Mouse (Mus musculus) induced T-regulatory cell, adult 2 months (primary cell): ENCODE measurements at regions not wholly inside any gene's neighbourhood (a gene's known extent, or its start where the extent isn't known, plus 50 kb on each side); places are given as distances from the start of the nearest gene placed in this dataset.
"Not testable (repeated sequence)": the region's sequence is repeated elsewhere in the genome, so short reads cannot be mapped to it uniquely, and the experiment has no call there.

Experiments used
- DNase-seq: peaks from one replicate; pipeline ENCODE4 v3.0.0-alpha.2; 2012; ENCODE audit warnings: low read depth

- peak; percentile 28 for DNase-seq
These were observed 200.9 kb downstream of the Faxc start for GRCm38 (mm10) chr4:22131751-22132736.

GRCm38 (mm10) chr4:22133547-22134495 is 202.7 kb downstream of the Faxc start:
- no peak for DNase-seq

- no peak for DNase-seq
These were observed 209.0 kb downstream of the Faxc start for GRCm38 (mm10) chr4:22140122-22140521.

GRCm38 (mm10) chr4:22143546-22143945 is 212.4 kb downstream of the Faxc start:
- no peak for DNase-seq

- not testable (repeated sequence) for DNase-seq
These were observed 212.5 kb upstream of the Fbxl4 start for GRCm38 (mm10) chr4:22144834-22145233.

- DNase-seq = no peak
These were observed 210.5 kb upstream of the Fbxl4 start for GRCm38 (mm10) chr4:22146648-22147409.

GRCm38 (mm10) chr4:22151899-22152493 is 205.3 kb upstream of the Fbxl4 start:
- no peak for DNase-seq

GRCm38 (mm10) chr4:22152971-22153544 is 204.3 kb upstream of the Fbxl4 start:
- DNase-seq = no peak

- no peak for DNase-seq
These were observed 203.7 kb upstream of the Fbxl4 start for GRCm38 (mm10) chr4:22153620-22154019.

GRCm38 (mm10) chr4:22186422-22186821 is 170.9 kb upstream of the Fbxl4 start:
- DNase-seq = no peak

GRCm38 (mm10) chr4:22188141-22189006 is 169.0 kb upstream of the Fbxl4 start:
- no peak for DNase-seq

GRCm38 (mm10) chr4:22196501-22196900 is 160.8 kb upstream of the Fbxl4 start:
- DNase-seq = no peak

- no peak for DNase-seq
These were observed 148.8 kb upstream of the Fbxl4 start for GRCm38 (mm10) chr4:22208531-22208930.

GRCm38 (mm10) chr4:22237640-22238039 is 119.7 kb upstream of the Fbxl4 start:
- DNase-seq = no peak

- not testable (repeated sequence) for DNase-seq
These were observed 107.1 kb upstream of the Fbxl4 start for GRCm38 (mm10) chr4:22250276-22250675.

GRCm38 (mm10) chr4:22263903-22264302 is 93.4 kb upstream of the Fbxl4 start:
- DNase-seq = no peak

GRCm38 (mm10) chr4:22269064-22269463 is 88.3 kb upstream of the Fbxl4 start:
- DNase-seq = no peak

- DNase-seq = no peak
These were observed 83.2 kb upstream of the Fbxl4 start for GRCm38 (mm10) chr4:22274178-22274577.

- no peak for DNase-seq
These were observed 74.6 kb upstream of the Fbxl4 start for GRCm38 (mm10) chr4:22282536-22283323.
